Mouse (Mus musculus): ENCODE measurements around the gene Dhx33. TPM values are rescaled to one million over a fixed set of nuclear protein-coding genes. Genes with fewer than 3 reads are reported as not detected.

Dhx33 gene
- polyA plus RNA-seq, 2 experiments, result 4.9 to 6.2 TPM

- Histone ChIP-seq H3K27me3 (ENCODE audit: control insufficient read depth, insufficient read depth, low read length) (peaks cover 8% of the 10 kb centered on the region), H3K4me1 (replicated peaks; ENCODE audit: control insufficient read depth in 2 of 2, insufficient read depth in 2 of 2, low read length in 1 of 2) (no peaks in the 10 kb centered on the region), H3K9me3 (ENCODE audit: control insufficient read depth, low read length) (no peaks in the 10 kb centered on the region), H3K36me3 (replicated peaks; ENCODE audit: control insufficient read depth, insufficient read depth, low read depth) (peaks cover 8% of the 10 kb centered on the region), H3K27ac (no peak overlapping the region), H3K4me2 (ENCODE audit: low read depth) (peak overlapping the region; percentile 11), H3K9ac (replicated peaks) (no peak overlapping the region), H3K4me3 (ENCODE audit: insufficient read depth in 1 of 2, low read depth in 2 of 2, low read length in 2 of 2) (peak overlapping the region; percentile 1 to 48; a peak in 3 of 4 replicates)
- DNase-seq (ENCODE audit: low read depth in 3 of 3, low spot score in 3 of 3) (no peak), ATAC-seq (ENCODE audit: insufficient read depth) (no peak)
- WGBS (ENCODE audit: insufficient replicate concordance), result 19% methylated on average over 26 of the region's 26 CpGs
- TF ChIP-seq EP300 (IDR thresholded peaks at IDR 0.05; ENCODE audit: low read depth), result no peak
- no peak for TF ChIP-seq CTCF (IDR thresholded peaks at IDR 0.05; ENCODE audit: low read depth)
These were observed 28.4 kb upstream of the Dhx33 start for GRCm38 (mm10) chr11:71032491-71033162.

- Histone ChIP-seq H3K27me3 (ENCODE audit: control insufficient read depth, insufficient read depth, low read length) (peaks cover 8% of the 10 kb centered on the region), H3K9ac (replicated peaks) (no peak overlapping the region), H3K36me3 (replicated peaks; ENCODE audit: control insufficient read depth, insufficient read depth, low read depth) (peaks cover 14% of the 10 kb centered on the region), H3K9me3 (ENCODE audit: control insufficient read depth, low read length) (no peaks in the 10 kb centered on the region), H3K4me1 (replicated peaks; ENCODE audit: control insufficient read depth in 2 of 2, insufficient read depth in 2 of 2, low read length in 1 of 2) (no peaks in the 10 kb centered on the region), H3K4me3 (ENCODE audit: insufficient read depth in 1 of 2, low read depth in 2 of 2, low read length in 2 of 2) (no peak overlapping the region), H3K27ac (no peak overlapping the region), H3K4me2 (ENCODE audit: low read depth) (no peak overlapping the region)
- WGBS (ENCODE audit: insufficient replicate concordance), result 46% methylated on average over 7 of the region's 7 CpGs
- ATAC-seq (ENCODE audit: insufficient read depth) (no peak), DNase-seq (ENCODE audit: low read depth in 3 of 3, low spot score in 3 of 3) (no peak)
- no peak for TF ChIP-seq EP300 (IDR thresholded peaks at IDR 0.05; ENCODE audit: low read depth)
- no peak for TF ChIP-seq CTCF (IDR thresholded peaks at IDR 0.05; ENCODE audit: low read depth)
These were observed 27.8 kb upstream of the Dhx33 start for GRCm38 (mm10) chr11:71032070-71032469.

DNA sequence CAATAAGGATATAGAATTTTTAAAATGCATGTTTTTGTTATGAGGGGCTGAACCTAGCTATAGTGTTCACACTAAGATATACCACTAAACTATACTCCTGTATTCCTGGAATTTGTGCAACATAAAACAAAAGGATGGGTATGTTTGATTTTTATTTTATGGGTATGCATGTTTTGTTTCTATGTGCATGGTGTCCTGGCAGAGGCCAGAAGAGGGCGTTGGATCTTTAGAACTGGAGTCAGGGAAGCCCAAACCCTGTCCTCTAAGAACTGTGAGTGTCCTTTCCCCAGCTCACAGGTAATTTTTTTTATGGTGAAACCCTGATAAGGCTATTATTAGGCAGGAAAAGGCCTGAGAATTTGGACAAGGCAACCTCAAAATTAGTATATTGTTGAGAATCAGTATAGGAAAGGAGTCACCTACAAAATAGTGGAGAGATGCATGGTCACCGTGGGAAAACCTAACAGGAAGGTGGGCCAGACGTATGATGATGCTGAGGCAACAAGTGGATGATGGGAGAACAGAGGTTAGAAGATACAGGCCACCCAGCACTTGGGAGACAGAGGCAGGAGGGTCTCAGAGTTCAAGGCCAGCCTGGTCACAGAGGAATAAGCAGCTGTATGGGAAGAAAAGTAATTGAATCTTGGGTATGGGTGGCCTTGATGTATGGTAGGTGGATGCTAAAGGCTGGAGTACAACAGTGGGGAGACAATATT lies 25.3 kb upstream of the Dhx33 start:
- Histone ChIP-seq H3K4me2 (ENCODE audit: low read depth) (no peak overlapping the region), H3K36me3 (replicated peaks; ENCODE audit: control insufficient read depth, insufficient read depth, low read depth) (peaks cover 37% of the 10 kb centered on the region), H3K27ac (no peak overlapping the region), H3K27me3 (ENCODE audit: control insufficient read depth, insufficient read depth, low read length) (peaks cover 8% of the 10 kb centered on the region), H3K9me3 (ENCODE audit: control insufficient read depth, low read length) (no peaks in the 10 kb centered on the region), H3K9ac (replicated peaks) (no peak overlapping the region), H3K4me3 (ENCODE audit: insufficient read depth in 1 of 2, low read depth in 2 of 2, low read length in 2 of 2) (no peak overlapping the region), H3K4me1 (replicated peaks; ENCODE audit: control insufficient read depth in 2 of 2, insufficient read depth in 2 of 2, low read length in 1 of 2) (no peaks in the 10 kb centered on the region)
- DNase-seq (ENCODE audit: low read depth in 3 of 3, low spot score in 3 of 3) (no peak), ATAC-seq (ENCODE audit: insufficient read depth) (no peak)
- WGBS (ENCODE audit: insufficient replicate concordance), result 76% methylated on average over 3 of the region's 3 CpGs
- TF ChIP-seq CTCF (IDR thresholded peaks at IDR 0.05; ENCODE audit: low read depth) (no peak), EP300 (IDR thresholded peaks at IDR 0.05; ENCODE audit: low read depth) (no peak)

- Histone ChIP-seq H3K9me3 (ENCODE audit: control insufficient read depth, low read length) (no peaks in the 10 kb centered on the region), H3K4me1 (replicated peaks; ENCODE audit: control insufficient read depth in 2 of 2, insufficient read depth in 2 of 2, low read length in 1 of 2) (no peaks in the 10 kb centered on the region), H3K4me3 (ENCODE audit: insufficient read depth in 1 of 2, low read depth in 2 of 2, low read length in 2 of 2) (no peak overlapping the region), H3K4me2 (ENCODE audit: low read depth) (no peak overlapping the region), H3K9ac (replicated peaks) (no peak overlapping the region), H3K36me3 (replicated peaks; ENCODE audit: control insufficient read depth, insufficient read depth, low read depth) (peaks cover 48% of the 10 kb centered on the region), H3K27ac (no peak overlapping the region), H3K27me3 (ENCODE audit: control insufficient read depth, insufficient read depth, low read length) (peaks cover 7% of the 10 kb centered on the region)
- WGBS (ENCODE audit: insufficient replicate concordance), result 73% methylated on average over 3 of the region's 3 CpGs
- no peak for TF ChIP-seq EP300 (IDR thresholded peaks at IDR 0.05; ENCODE audit: low read depth)
- TF ChIP-seq CTCF (IDR thresholded peaks at IDR 0.05; ENCODE audit: low read depth), result no peak
- no peak for DNase-seq (ENCODE audit: low read depth in 3 of 3, low spot score in 3 of 3)
- ATAC-seq (ENCODE audit: insufficient read depth), result no peak
These were observed 24.0 kb upstream of the Dhx33 start for GRCm38 (mm10) chr11:71028280-71028679.
